In the genomic region with DNA sequence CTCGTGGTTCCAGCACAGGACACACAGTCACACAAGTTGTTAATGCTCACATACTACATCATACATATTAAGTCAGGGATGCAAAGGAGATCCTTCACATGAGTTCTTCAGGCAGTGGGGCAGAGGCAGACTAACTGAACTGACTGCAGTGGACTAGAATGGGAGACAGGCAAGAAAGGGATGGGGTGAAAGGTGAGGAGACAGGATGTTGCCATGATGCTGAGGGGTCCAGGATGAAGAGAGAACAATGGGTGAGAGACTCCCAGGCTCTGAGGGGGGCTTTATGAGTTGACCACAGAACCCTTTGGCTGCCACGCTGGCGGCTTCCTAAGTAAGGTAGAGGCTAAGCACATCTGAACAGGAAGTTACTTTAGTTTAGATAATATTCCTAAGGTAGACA, we compare ENCODE assay signal across 12 mouse cellular contexts. TPM values are rescaled to one million over a fixed set of nuclear protein-coding genes. Genes with fewer than 3 reads are reported as not detected.
A peak's percentile ranks its signal among the peaks of the same experiment; 100 is the strongest.
DNase-seq lines count a peak whose midpoint lies in the region; ATAC-seq and TF ChIP-seq lines count a peak whose summit lies in the region.
"Had no signal": no experiment of that assay in that cellular context is flagged by ENCODE, and none has a peak within 500 bp of the region (broad histone marks: within the 10 kb centered on the region; RNA-seq: fewer than 3 reads in every experiment).

No protein-coding gene starts in this region.

- no peaks in the 10 kb centered on the region for H3K9me3 ChIP-seq in intestine, embryonic 14.5 days (ENCODE audit: control insufficient read depth, low read length)
- H3K9me3 ChIP-seq in intestine, postnatal 0 days (ENCODE audit: control insufficient read depth): no peaks in the 10 kb centered on the region
- H3K9me3 ChIP-seq in hindbrain, embryonic 11.5 days (ENCODE audit: control insufficient read depth, low read length): no peaks in the 10 kb centered on the region
- H3K9me3 ChIP-seq in midbrain, embryonic 14.5 days (ENCODE audit: control insufficient read depth, low read length): no peaks in the 10 kb centered on the region
- H3K9me3 ChIP-seq: G1E had no signal

- 91% methylated on average over 3 of the region's 3 CpGs for WGBS in intestine, embryonic 14.5 days
- WGBS in intestine, postnatal 0 days: 97% methylated on average over 3 of the region's 3 CpGs
- WGBS in hindbrain, embryonic 11.5 days: 91% methylated on average over 3 of the region's 3 CpGs
- 95% methylated on average over 3 of the region's 3 CpGs for WGBS in midbrain, embryonic 14.5 days

- H3K4me2 ChIP-seq in intestine, embryonic 14.5 days (ENCODE audit: low read length): peak overlapping the region; percentile 98
- H3K4me2 ChIP-seq in intestine, postnatal 0 days (replicated peaks; ENCODE audit: low read depth): no peak overlapping the region
- peak overlapping the region; percentile 90; the same call in 1 of the 2 replicates for H3K4me2 ChIP-seq in hindbrain, embryonic 11.5 days (replicated peaks; ENCODE audit: low read depth, low read length)
- peak overlapping the region; percentile 92 for H3K4me2 ChIP-seq in midbrain, embryonic 14.5 days (ENCODE audit: low read length)

- no peak for TF ChIP-seq POLR2A in bone marrow macrophage, adult 2 months (IDR thresholded peaks at IDR 0.05; ENCODE audit: borderline replicate concordance, low read depth, low read length)

- no peak for DNase-seq in intestine, embryonic 14.5 days (ENCODE audit: low spot score)
- DNase-seq in hindbrain, embryonic 11.5 days (ENCODE audit: low spot score): no peak
- no peak for DNase-seq in midbrain, embryonic 14.5 days
- no peak for DNase-seq in thymus, adult 18-20 months
- no peak for DNase-seq in layer of hippocampus, adult 18-20 months (ENCODE audit: low spot score in 2 of 2)
- DNase-seq in adrenal gland, adult (ENCODE audit: inconsistent age in 2 of 2, low spot score in 1 of 2): no peak
- DNase-seq: right cerebral cortex, adult 18-20 months had no signal

- TF ChIP-seq CTCF in intestine, postnatal 0 days (IDR thresholded peaks at IDR 0.05; ENCODE audit: low read depth): no peak
- no peak for TF ChIP-seq CTCF in bone marrow macrophage, adult 2 months (IDR thresholded peaks at IDR 0.05; ENCODE audit: low read depth, low read length)

- no peak for ATAC-seq in intestine, embryonic 14.5 days (replicated peaks; ENCODE audit: low FRiP score, low TSS enrichment, low read depth)
- no peak for ATAC-seq in intestine, postnatal 0 days
- no peak for ATAC-seq in hindbrain, embryonic 11.5 days (ENCODE audit: low FRiP score)
- ATAC-seq in midbrain, embryonic 14.5 days (ENCODE audit: low FRiP score, low TSS enrichment): no peak

- peaks cover 2% of the 10 kb centered on the region for H3K36me3 ChIP-seq in intestine, embryonic 14.5 days (ENCODE audit: control insufficient read depth, insufficient read depth, low read length)
- no peaks in the 10 kb centered on the region; the same call in 1 of the 2 replicates for H3K36me3 ChIP-seq in intestine, postnatal 0 days (ENCODE audit: control insufficient read depth, insufficient read depth)
- no peaks in the 10 kb centered on the region for H3K36me3 ChIP-seq in hindbrain, embryonic 11.5 days (ENCODE audit: control insufficient read depth, insufficient read depth, low read length)
- H3K36me3 ChIP-seq in midbrain, embryonic 14.5 days (ENCODE audit: control insufficient read depth, insufficient read depth, low read length): peaks cover 3% of the 10 kb centered on the region; the same call in 1 of the 2 replicates

- no peak overlapping the region for H3K4me3 ChIP-seq in intestine, embryonic 14.5 days (ENCODE audit: low read depth, low read length)
- no peak overlapping the region for H3K4me3 ChIP-seq in intestine, postnatal 0 days (ENCODE audit: low read depth, low read length)
- H3K4me3 ChIP-seq in bone marrow macrophage, adult 2 months (ENCODE audit: insufficient read depth, low read length): peak overlapping the region; percentile 86
- H3K4me3 ChIP-seq in hindbrain, embryonic 11.5 days (ENCODE audit: low read depth, low read length): no peak overlapping the region
- H3K4me3 ChIP-seq in midbrain, embryonic 14.5 days (replicated peaks; ENCODE audit: low read depth, low read length): no peak overlapping the region

- H3K27ac ChIP-seq in intestine, embryonic 14.5 days (ENCODE audit: low read depth): no peak overlapping the region
- no peak overlapping the region for H3K27ac ChIP-seq in intestine, postnatal 0 days (ENCODE audit: low read depth, low read length)
- H3K27ac ChIP-seq in bone marrow macrophage, adult 2 months (ENCODE audit: insufficient read depth, low read depth, low read length): no peak overlapping the region
- no peak overlapping the region for H3K27ac ChIP-seq in hindbrain, embryonic 11.5 days (ENCODE audit: low read depth, low read length)
- no peak overlapping the region for H3K27ac ChIP-seq in midbrain, embryonic 14.5 days (replicated peaks; ENCODE audit: low read depth, low read length)
- H3K27ac ChIP-seq: liver, embryonic 14.5 days had no signal

- H3K4me1 ChIP-seq in intestine, embryonic 14.5 days (replicated peaks; ENCODE audit: control insufficient read depth, insufficient read depth, low read length): peaks cover 6% of the 10 kb centered on the region; the same call in 1 of the 2 replicates
- H3K4me1 ChIP-seq in intestine, postnatal 0 days (replicated peaks; ENCODE audit: control insufficient read depth, insufficient read depth, low read length): 0 out of 2 replicates have a peak, but pooled peaks cover 4% of the 10 kb centered on the region
- peaks cover 31% of the 10 kb centered on the region for H3K4me1 ChIP-seq in bone marrow macrophage, adult 2 months (ENCODE audit: control insufficient read depth, insufficient read depth, low read length)
- H3K4me1 ChIP-seq in hindbrain, embryonic 11.5 days (replicated peaks; ENCODE audit: control insufficient read depth, insufficient read depth, low read length): no peaks in the 10 kb centered on the region
- peaks cover 12% of the 10 kb centered on the region for H3K4me1 ChIP-seq in midbrain, embryonic 14.5 days (ENCODE audit: control insufficient read depth, insufficient read depth, low read length)

- H3K9ac ChIP-seq in intestine, embryonic 14.5 days (ENCODE audit: low read length): no peak overlapping the region; the same call in 1 of the 2 replicates
- H3K9ac ChIP-seq in intestine, postnatal 0 days (ENCODE audit: low read depth, low read length): no peak overlapping the region
- no peak overlapping the region for H3K9ac ChIP-seq in hindbrain, embryonic 11.5 days (ENCODE audit: low read depth, low read length)
- H3K9ac ChIP-seq in midbrain, embryonic 14.5 days (replicated peaks; ENCODE audit: low read length): no peak overlapping the region
- H3K9ac ChIP-seq: liver, embryonic 14.5 days had no signal

- H3K27me3 ChIP-seq in intestine, embryonic 14.5 days (replicated peaks; ENCODE audit: control insufficient read depth, insufficient read depth, low read length): no peaks in the 10 kb centered on the region
- H3K27me3 ChIP-seq in intestine, postnatal 0 days (replicated peaks; ENCODE audit: control insufficient read depth, insufficient read depth, low read length): no peaks in the 10 kb centered on the region
- H3K27me3 ChIP-seq in hindbrain, embryonic 11.5 days (ENCODE audit: control insufficient read depth, insufficient read depth, low read length): no peaks in the 10 kb centered on the region
- no peaks in the 10 kb centered on the region for H3K27me3 ChIP-seq in midbrain, embryonic 14.5 days (ENCODE audit: control insufficient read depth, insufficient read depth, low read length)

RNA-seq across cellular contexts. Expression of a gene that starts 0.8 kb away (rescaled TPM):
- polyA plus RNA-seq in intestine, embryonic 14.5 days (2014; fragmentation: Nextera tagmentation; extraction: Ambion mirVana): 64.2 and 68.9 TPM in 2 replicates
- polyA plus RNA-seq in intestine, postnatal 0 days (2015; fragmentation: Nextera tagmentation; extraction: Ambion mirVana): 11.3 and 12.7 TPM in 2 replicates
- polyA plus RNA-seq in bone marrow macrophage, adult 2 months (2012; ENCODE audit: insufficient read depth, insufficient read length, missing spikeins): 155 and 173 TPM in 2 replicates
- 62.2 and 63.7 TPM in 2 replicates for polyA plus RNA-seq in hindbrain, embryonic 11.5 days (2014; fragmentation: Nextera tagmentation; extraction: Ambion mirVana)
- 57.0 and 72.9 TPM in 2 replicates for polyA plus RNA-seq in midbrain, embryonic 14.5 days (2014; fragmentation: Nextera tagmentation; extraction: Ambion mirVana)
- total RNA-seq in layer of hippocampus, adult 18-20 months (2021): 10 to 100 TPM; 41.7 to 47.2 TPM

RNA-seq across cellular contexts. Expression of a gene that starts 3.7 kb away (rescaled TPM):
- not detected in 2 replicates for polyA plus RNA-seq in intestine, embryonic 14.5 days (2014; fragmentation: Nextera tagmentation; extraction: Ambion mirVana)
- polyA plus RNA-seq in intestine, postnatal 0 days (2015; fragmentation: Nextera tagmentation; extraction: Ambion mirVana): not detected in 2 replicates
- not detected in 2 replicates for polyA plus RNA-seq in bone marrow macrophage, adult 2 months (2012; ENCODE audit: insufficient read depth, insufficient read length, missing spikeins)
- not detected in 2 replicates for polyA plus RNA-seq in hindbrain, embryonic 11.5 days (2014; fragmentation: Nextera tagmentation; extraction: Ambion mirVana)
- not detected in 2 replicates for polyA plus RNA-seq in midbrain, embryonic 14.5 days (2014; fragmentation: Nextera tagmentation; extraction: Ambion mirVana)
- total RNA-seq in layer of hippocampus, adult 18-20 months (2021): not detected
- total RNA-seq: G1E had no signal
- polyA plus RNA-seq: brain, embryonic 14.5 days; G1E; liver, embryonic 14.5 days had no signal

RNA-seq across cellular contexts. Expression of a gene that starts 14.5 kb away (rescaled TPM):
- polyA plus RNA-seq in intestine, embryonic 14.5 days (2014; fragmentation: Nextera tagmentation; extraction: Ambion mirVana): 24.7 and 25.3 TPM in 2 replicates
- polyA plus RNA-seq in intestine, postnatal 0 days (2015; fragmentation: Nextera tagmentation; extraction: Ambion mirVana): 6.8 and 8.0 TPM in 2 replicates
- polyA plus RNA-seq in bone marrow macrophage, adult 2 months (2012; ENCODE audit: insufficient read depth, insufficient read length, missing spikeins): 4.4 and 7.0 TPM in 2 replicates
- polyA plus RNA-seq in hindbrain, embryonic 11.5 days (2014; fragmentation: Nextera tagmentation; extraction: Ambion mirVana): 20.7 and 21.2 TPM in 2 replicates
- 37.4 and 44.9 TPM in 2 replicates for polyA plus RNA-seq in midbrain, embryonic 14.5 days (2014; fragmentation: Nextera tagmentation; extraction: Ambion mirVana)
- total RNA-seq in layer of hippocampus, adult 18-20 months (2021): 10 to 100 TPM; 48.3 to 55.1 TPM

RNA-seq across cellular contexts. Expression of a gene that starts 20.2 kb away (rescaled TPM):
- 1.8 and 2.8 TPM in 2 replicates for polyA plus RNA-seq in intestine, embryonic 14.5 days (2014; fragmentation: Nextera tagmentation; extraction: Ambion mirVana)
- polyA plus RNA-seq in intestine, postnatal 0 days (2015; fragmentation: Nextera tagmentation; extraction: Ambion mirVana): 0.64 and 0.78 TPM in 2 replicates
- not detected in 2 replicates for polyA plus RNA-seq in bone marrow macrophage, adult 2 months (2012; ENCODE audit: insufficient read depth, insufficient read length, missing spikeins)
- 21.6 and 24.3 TPM in 2 replicates for polyA plus RNA-seq in hindbrain, embryonic 11.5 days (2014; fragmentation: Nextera tagmentation; extraction: Ambion mirVana)
- 105 and 110 TPM in 2 replicates for polyA plus RNA-seq in midbrain, embryonic 14.5 days (2014; fragmentation: Nextera tagmentation; extraction: Ambion mirVana)
- 10 to 100 TPM; 50.6 to 52.4 TPM for total RNA-seq in layer of hippocampus, adult 18-20 months (2021)
- total RNA-seq: G1E had no signal
- polyA plus RNA-seq: G1E had no signal

RNA-seq across cellular contexts. Expression of a gene that starts 23.1 kb away (rescaled TPM):
- polyA plus RNA-seq in intestine, embryonic 14.5 days (2014; fragmentation: Nextera tagmentation; extraction: Ambion mirVana): 25.5 and 30.5 TPM in 2 replicates
- polyA plus RNA-seq in intestine, postnatal 0 days (2015; fragmentation: Nextera tagmentation; extraction: Ambion mirVana): 24.7 and 28.5 TPM in 2 replicates
- polyA plus RNA-seq in bone marrow macrophage, adult 2 months (2012; ENCODE audit: insufficient read depth, insufficient read length, missing spikeins): not detected in 2 replicates
- 17.0 and 17.1 TPM in 2 replicates for polyA plus RNA-seq in hindbrain, embryonic 11.5 days (2014; fragmentation: Nextera tagmentation; extraction: Ambion mirVana)
- polyA plus RNA-seq in midbrain, embryonic 14.5 days (2014; fragmentation: Nextera tagmentation; extraction: Ambion mirVana): 10.6 and 16.3 TPM in 2 replicates
- 10 to 100 TPM; 11.3 to 12.6 TPM for total RNA-seq in layer of hippocampus, adult 18-20 months (2021)
- polyA plus RNA-seq: G1E had no signal
